Mouse (Mus musculus) liver, embryonic 14 days (tissue): Measurements from ENCODE around the gene Imp4. TPM values are rescaled to one million over a fixed set of nuclear protein-coding genes. Genes with fewer than 3 reads are reported as not detected.

Experiments used
- polyA plus RNA-seq: library from polyadenylated mRNA; depleted of rRNA; stranded (reverse); fragments of >200 nt; gene quantifications from 2 replicates; pipeline ENCODE4 v1.2.3, GENCODE M21; 2012; rRNA removed

Gene Imp4
- polyA plus RNA-seq, result 20.4 and 24.3 TPM in 2 replicates

GRCm38 (mm10) chr1:34439215-34439960, at the start of gene Imp4, which contains the start of gene Ccdc115:
Imp4 (plus strand) TSS chr1:34439851.
Ccdc115 (minus strand) TSS chr1:34439672.

DNA sequence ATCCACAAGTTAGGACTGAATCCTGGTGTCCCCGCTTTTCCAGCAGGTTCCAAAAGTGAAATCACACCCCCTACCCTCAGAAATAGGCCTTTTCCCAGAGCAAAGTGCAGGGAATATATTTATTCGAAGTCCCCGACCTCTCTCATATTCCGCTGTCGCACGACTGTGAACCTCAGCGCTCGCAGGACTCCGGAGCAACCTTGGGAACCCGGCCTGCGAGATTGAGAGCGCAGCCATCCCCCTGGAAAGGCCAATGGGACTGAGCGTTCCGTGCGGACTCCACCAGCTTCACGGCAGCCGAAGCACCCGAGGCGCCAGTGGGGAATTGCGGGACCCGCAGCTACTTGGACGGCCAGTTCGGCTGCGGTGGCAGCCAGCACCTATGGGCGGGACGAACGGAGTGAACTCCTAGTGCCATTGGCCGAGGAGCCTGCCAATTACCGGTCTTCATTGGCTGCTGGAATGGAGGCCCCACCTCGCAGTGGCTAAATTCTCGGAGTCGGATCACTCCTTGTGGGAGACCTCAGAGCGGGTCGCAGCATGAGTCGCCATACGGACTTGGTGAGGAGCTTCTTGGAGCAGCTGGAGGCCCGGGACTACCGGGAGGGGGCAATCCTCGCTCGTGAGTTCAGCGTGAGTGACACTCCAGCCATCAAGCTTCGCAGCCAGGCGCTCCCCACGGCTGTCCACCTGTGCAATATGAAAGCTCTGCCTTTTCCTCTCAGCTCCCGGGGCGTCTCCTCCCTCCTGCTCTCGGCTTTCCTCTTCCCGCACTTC, 19.8 kb downstream of the Imp4 start, which contains the start of gene Ptpn18:
Ptpn18 (plus strand) TSS at position 479 of the 777 bp plus-strand sequence.

Other genes with a start within 250 kb of the Imp4 start
- gene Ccdc115, start 179 bp upstream of the Imp4 start, polyA plus RNA-seq, result 21.4 and 23.2 TPM in 2 replicates
- 17.9 and 24.0 TPM in 2 replicates for gene Ptpn18, start 19.9 kb downstream of the Imp4 start, polyA plus RNA-seq
- gene Prss39, start 58.6 kb downstream of the Imp4 start, polyA plus RNA-seq, result 0.02 TPM in 1 of 2 replicates, not detected in the other
- not detected in 2 replicates for gene Cfc1, start 95.8 kb downstream of the Imp4 start, polyA plus RNA-seq
- not detected in 2 replicates for gene Prss40, start 121.1 kb downstream of the Imp4 start, polyA plus RNA-seq
- gene Amer3, start 139.8 kb downstream of the Imp4 start, polyA plus RNA-seq, result 0.01 TPM in 1 of 2 replicates, not detected in the other